Mouse (Mus musculus): Measurements from ENCODE around the gene Olfr1040.
"Not testable (repeated sequence)": the region's sequence is repeated elsewhere in the genome, so short reads cannot be mapped to it uniquely, and the experiment has no call there.

Olfr1040 gene

DNA sequence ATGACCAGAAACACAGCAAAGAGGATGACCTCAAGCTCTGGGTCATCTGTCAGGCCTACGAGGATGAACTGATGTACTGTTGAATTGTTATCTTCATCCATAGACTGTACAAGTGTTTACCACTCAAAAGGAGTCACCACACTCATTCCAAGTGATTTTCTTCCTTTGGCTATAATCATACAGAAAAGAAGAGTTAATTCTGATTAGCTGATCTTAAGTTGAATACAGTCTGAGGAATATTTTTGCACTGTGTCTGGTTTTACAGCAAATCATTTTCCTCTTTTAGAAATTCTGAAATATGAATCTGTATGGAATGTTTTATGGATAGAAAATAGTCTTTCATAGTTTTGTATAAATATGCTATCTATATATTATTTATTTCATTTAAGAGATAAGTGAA, at the start of gene Olfr1040:
Gene Olfr1040, minus strand, starts transcription at position 101 of the 400 bp plus-strand sequence.
- no peak for DNase-seq

DNA sequence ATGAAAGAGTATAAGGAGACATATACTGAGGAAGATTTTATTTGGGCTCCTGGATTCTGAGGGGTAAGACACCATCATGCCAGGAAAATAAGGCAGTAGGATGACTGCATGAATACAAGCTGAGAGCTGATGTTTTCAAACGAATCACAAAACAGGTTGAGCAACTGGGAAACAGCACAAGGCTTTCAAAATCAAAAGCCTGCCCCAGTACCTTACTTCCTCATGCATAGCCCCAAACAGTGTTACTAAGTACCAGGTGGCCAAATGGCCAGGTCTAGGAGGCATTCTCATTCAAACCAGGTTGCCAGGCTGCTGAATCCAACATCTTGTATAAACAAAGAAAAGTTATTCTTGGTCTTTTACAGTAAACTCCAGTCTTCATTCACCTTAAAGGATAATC, 49.3 kb upstream of the Olfr1040 start:
- DNase-seq, result no peak

DNA sequence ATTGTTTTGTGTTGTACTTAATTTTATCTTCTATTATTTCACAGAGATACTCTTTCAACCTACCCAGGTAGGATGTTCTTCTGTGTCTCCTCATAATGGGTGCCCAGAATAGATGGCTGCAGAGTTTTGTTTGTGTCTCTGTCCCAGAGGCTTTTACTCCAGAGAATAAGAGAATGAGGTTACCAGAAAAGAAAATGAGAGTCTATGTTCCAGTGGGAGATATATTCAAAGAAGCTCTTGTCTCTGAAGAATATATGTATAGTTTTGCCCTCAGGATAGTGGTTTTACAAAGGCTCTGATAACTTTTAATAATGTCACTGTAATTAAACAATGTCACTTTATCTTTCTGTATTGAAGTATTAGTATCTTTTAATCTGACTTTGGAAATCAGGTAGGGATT, 39.1 kb upstream of the Olfr1040 start, which contains the start of gene Olfr52:
Gene Olfr52, minus strand, starts transcription at position 101 of the 400 bp plus-strand sequence.
- no peak for DNase-seq

DNA sequence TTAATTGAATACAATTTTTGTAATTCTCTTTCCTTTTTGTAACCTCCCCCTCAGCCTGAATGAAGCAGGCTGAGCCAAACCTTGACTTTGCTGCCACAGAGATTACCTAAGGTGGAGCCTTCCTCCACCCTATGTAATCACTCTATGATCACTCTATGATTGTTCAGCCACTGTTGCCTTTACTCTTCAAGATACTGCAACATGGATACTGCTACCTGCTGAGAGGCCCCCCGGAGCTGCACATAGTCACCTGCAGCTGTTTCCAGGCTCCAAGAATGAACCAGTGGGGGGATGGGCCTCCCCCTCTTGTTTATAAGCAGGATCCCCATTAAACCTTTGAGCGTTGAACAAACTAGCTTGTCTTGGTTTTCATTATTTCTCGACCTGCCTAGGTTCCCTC, 33.4 kb upstream of the Olfr1040 start:
- no peak for DNase-seq

DNA sequence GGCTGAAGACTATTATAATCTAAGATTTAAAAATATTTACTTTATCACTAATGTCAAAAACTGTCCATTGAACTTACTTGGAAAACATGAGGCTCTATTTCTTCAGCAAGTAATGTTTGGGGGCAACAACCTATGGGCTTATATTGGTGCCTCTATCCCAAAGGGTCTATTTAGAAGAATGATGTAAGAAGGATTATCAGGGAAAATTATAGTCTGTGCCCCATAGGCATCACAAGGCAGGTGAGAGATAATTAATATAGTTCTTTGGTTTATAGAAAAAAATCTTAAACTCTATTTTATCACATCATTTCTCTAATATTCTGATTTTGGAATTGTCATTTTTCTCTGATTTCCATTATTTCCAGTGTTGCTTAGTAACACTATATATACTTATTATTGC, 31.2 kb upstream of the Olfr1040 start, which contains the start of gene Olfr1044:
Gene Olfr1044, minus strand, starts transcription at position 101 of the 400 bp plus-strand sequence.
- no peak for DNase-seq

DNA sequence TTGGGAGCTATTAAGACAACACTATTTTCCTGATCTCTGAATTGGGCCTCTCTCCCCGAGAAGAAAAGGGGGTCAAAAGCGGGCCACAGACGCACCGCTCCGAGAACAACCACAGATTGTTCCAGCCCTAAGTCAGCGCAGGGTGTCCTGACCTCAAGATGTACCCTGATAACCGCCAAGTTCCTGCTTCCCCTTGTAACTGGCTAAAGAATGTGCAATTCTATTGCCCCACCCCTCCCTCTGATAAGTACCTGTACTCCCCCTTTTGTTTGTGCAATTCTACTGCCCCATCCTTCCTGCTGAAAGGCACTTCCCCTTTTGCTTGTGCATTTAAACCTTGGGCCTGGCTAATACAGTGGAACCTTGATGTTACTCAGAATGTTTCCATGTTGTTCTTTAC, 28.9 kb upstream of the Olfr1040 start:
- not testable (repeated sequence) for DNase-seq

DNA sequence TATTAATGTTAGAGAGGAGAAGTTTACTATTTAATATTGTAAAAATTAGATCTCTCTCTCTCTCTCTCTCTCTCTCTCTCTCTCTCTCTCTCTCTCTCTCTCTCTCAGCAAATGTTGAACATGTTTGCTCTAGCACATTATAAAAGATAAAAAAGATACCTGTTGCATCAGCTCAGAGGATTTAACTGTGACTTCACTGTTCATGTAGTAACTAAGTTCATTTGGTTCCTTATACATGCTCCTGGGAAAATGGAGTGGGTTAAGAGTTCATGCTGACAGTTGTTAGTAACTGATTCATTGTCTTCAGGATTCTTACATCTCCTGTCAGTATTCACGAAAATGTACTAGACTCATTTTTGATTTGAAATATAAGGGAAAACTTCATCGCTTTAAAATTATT, 20.9 kb upstream of the Olfr1040 start, which contains the start of gene Olfr1043:
Gene Olfr1043, minus strand, starts transcription at position 101 of the 400 bp plus-strand sequence.
- DNase-seq, result no peak

DNA sequence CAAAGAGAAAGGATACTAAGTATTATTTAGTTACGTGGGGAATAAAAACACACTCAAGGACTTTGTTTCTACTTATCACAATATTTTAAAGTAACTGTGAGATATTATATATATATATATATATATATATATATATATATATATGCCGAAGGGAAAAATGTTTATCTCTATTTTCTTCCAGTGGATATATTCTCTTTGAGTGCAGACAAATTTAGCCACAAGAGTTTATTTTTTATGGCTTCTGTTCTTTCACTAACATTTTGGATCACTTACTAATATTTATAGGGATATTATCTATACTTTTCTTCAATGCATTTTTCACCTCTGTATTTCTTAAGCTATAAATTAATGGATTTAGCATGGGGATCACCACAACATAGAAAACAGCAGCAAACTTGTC, 15.2 kb upstream of the Olfr1040 start, which contains the start of gene Olfr1042:
Gene Olfr1042, minus strand, starts transcription at position 101 of the 400 bp plus-strand sequence.
- DNase-seq, result no peak

DNA sequence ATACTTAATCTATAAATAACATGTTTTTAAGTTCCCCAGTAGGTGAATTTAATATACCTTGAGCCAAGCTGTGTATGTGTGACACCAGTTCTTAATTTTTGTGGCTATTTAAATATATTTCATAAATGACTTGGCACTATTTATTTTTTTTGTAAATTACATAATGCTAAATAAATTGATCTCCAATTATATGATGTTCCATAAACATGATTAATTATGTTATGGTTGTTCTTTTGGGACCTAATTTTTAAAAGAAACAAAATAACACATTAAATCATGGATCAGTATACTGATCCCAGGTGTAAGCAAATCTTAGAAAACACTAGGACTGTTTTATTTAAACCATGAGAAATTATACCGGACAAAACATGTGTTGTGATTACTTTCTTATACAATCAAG, 10.7 kb downstream of the Olfr1040 start, which contains the start of gene Olfr1039:
Gene Olfr1039, minus strand, starts transcription at position 101 of the 400 bp plus-strand sequence.
- DNase-seq, result no peak
